Mouse (Mus musculus) erythroblast, embryonic 14.5 days (primary cell): ENCODE data around the gene Olfr1331.

Experiments
- GATA1 ChIP-seq: IDR thresholded peaks from 2 replicates; pipeline ENCODE4 v1.6.1; 2012; ENCODE audit warnings: low read length, inconsistent platforms, mixed read lengths
- TAL1 ChIP-seq: IDR thresholded peaks from 3 replicates; pipeline ENCODE4 v1.6.1; 2012; ENCODE audit warnings: low read length, inconsistent platforms, mixed read lengths

DNA sequence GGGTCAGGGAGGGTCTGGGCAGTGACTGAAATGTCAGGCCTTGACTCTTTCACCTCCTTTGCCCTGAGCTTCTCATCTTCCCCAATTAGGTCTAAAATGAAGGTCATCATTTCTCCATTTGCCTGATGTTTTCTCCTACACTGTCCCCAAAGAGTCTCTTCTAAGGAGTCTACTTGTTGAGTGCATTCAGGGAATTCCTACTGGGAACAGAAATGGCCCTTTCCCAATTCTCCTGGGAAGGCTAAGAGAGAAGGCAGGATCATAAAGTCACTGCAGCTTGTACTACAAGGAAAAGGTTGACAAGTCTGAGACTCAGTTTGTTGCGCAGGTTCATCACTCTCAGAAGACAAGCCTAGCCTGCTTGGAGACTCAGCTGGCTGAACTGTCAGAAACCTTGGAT, at the start of gene Olfr1331:
- TF ChIP-seq GATA1, result no peak
- no peak for TF ChIP-seq TAL1
